Mouse (Mus musculus) adrenal gland, adult 10 weeks (tissue): ENCODE data around the gene Gpr68. TPM values are rescaled to one million over a fixed set of nuclear protein-coding genes. Genes with fewer than 3 reads are reported as not detected.

ENCODE experiments used
- polyA plus RNA-seq: library from polyadenylated mRNA; stranded (reverse); fragments of 350-450 nt; fragmentation: Illumina TruSeq; extraction: RNeasy Lipid Tissue Mini Kit (QIAGEN cat#74804); gene quantifications from one replicate; pipeline ENCODE4 v1.2.3, GENCODE M21; 2014; ENCODE audit warnings: low read depth, low replicate concordance

The Gpr68 gene
- polyA plus RNA-seq = 0.23 TPM

GRCm38 (mm10) chr12:100907598-100908297 lies at the start of gene Gpr68:
Gene Gpr68 (minus strand): TSS chr12:100908198.

Other genes with a start within 250 kb of the Gpr68 start
- 9.6 TPM for gene Rps6ka5, start 181.2 kb downstream of the Gpr68 start, polyA plus RNA-seq
- gene Dglucy, start 129.1 kb downstream of the Gpr68 start, polyA plus RNA-seq = 11.7 TPM
- gene Ccdc88c, start 120.9 kb upstream of the Gpr68 start, polyA plus RNA-seq = 0.64 TPM
- 166 TPM for gene Ppp4r3a, start 175.5 kb upstream of the Gpr68 start, polyA plus RNA-seq